Mouse (Mus musculus) lung, postnatal 0 days (tissue): ENCODE data around the gene Nfic. TPM values are rescaled to one million over a fixed set of nuclear protein-coding genes. Genes with fewer than 3 reads are reported as not detected.

ENCODE experiments used
- ATAC-seq: fragments of 200-750 bp; cut with Nextera tagmentation; 2 replicates; pipeline ENCODE4 v1.8.0; 2017; ENCODE audit warnings: moderate library complexity
- DNase-seq: peaks from one replicate; pipeline ENCODE4 v3.0.0-alpha.2; 2016; ENCODE audit warnings: low spot score
- H3K27ac ChIP-seq: fragments of 300-500 bp; sonication (generic); 2 replicates; pipeline ENCODE4 v1.5.1; 2014; ENCODE audit warnings: antibody characterized with exemption, mild to moderate bottlenecking, low read length, mixed read lengths
- H3K27me3 ChIP-seq: fragments of 300-500 bp; sonication (generic); replicated peaks from 2 replicates; pipeline ENCODE4 v1.6.1; 2014; ENCODE audit warnings: low read length, mixed read lengths; ENCODE audit not compliant: insufficient read depth
- H3K36me3 ChIP-seq: fragments of 300-500 bp; sonication (generic); 2 replicates; pipeline ENCODE4 v1.6.1; 2014; ENCODE audit warnings: low read length, mixed read lengths; ENCODE audit not compliant: insufficient read depth
- H3K4me1 ChIP-seq: fragments of 300-500 bp; sonication (generic); 2 replicates; pipeline ENCODE4 v1.6.1; 2014; ENCODE audit warnings: antibody characterized with exemption, low read depth, low read length, mixed read lengths; ENCODE audit not compliant: insufficient read depth
- H3K4me2 ChIP-seq: fragments of 300-500 bp; sonication (generic); replicated peaks from 2 replicates; pipeline ENCODE4 v1.6.1; 2014; ENCODE audit warnings: low read depth, mild to moderate bottlenecking, low read length, moderate library complexity, mixed read lengths
- H3K4me3 ChIP-seq: fragments of 300-500 bp; sonication (generic); 2 replicates; pipeline ENCODE4 v1.5.1; 2014; ENCODE audit warnings: low read depth, low read length
- H3K9ac ChIP-seq: fragments of 300-500 bp; sonication (generic); replicated peaks from 2 replicates; pipeline ENCODE4 v1.6.1; 2014; ENCODE audit warnings: low read depth, mild to moderate bottlenecking
- H3K9me3 ChIP-seq: fragments of 300-500 bp; sonication (generic); 2 replicates; pipeline ENCODE4 v1.6.1; 2016; ENCODE audit warnings: low read length, mixed read lengths
- CTCF ChIP-seq: IDR thresholded peaks from 2 replicates; pipeline ENCODE4 v1.5.1; 2016; ENCODE audit warnings: antibody characterized with exemption, mild to moderate bottlenecking
- EP300 ChIP-seq: IDR thresholded peaks from 2 replicates; pipeline ENCODE4 v1.6.1; 2016; ENCODE audit warnings: antibody characterized with exemption, mild to moderate bottlenecking, control low read depth
- WGBS: fragments of 180-500 bp; shearing (Covaris S2); extraction: QIAGEN DNeasy Blood & Tissue Kit; methylation state at CpG from one replicate; pipeline ENCODE4 v1.1.7; 2014; 5-methylcytosine and 5-hydroxymethylcytosine counted together
- polyA plus RNA-seq: library from polyadenylated mRNA; unstranded; fragments of >200 nt; fragmentation: Nextera tagmentation; extraction: Ambion mirVana; gene quantifications from 2 replicates; pipeline ENCODE4 v1.2.1, GENCODE M21; 2015

Nfic gene
- polyA plus RNA-seq, 1 experiment from 2014 or later: 73.6 TPM

- Histone ChIP-seq H3K27ac (no peak overlapping the region), H3K4me3 (peak overlapping the region; percentile 74), H3K4me1 (peaks cover 13% of the 10 kb centered on the region; the same call in 1 of the 2 replicates), H3K9me3 (no peaks in the 10 kb centered on the region), H3K9ac (peak overlapping the region; percentile 80), H3K4me2 (peak overlapping the region; percentile 86), H3K27me3 (no peaks in the 10 kb centered on the region), H3K36me3 (peaks cover 10% of the 10 kb centered on the region)
- TF ChIP-seq EP300: no peak
- TF ChIP-seq CTCF: no peak
- 61% methylated on average over 6 of the region's 6 CpGs for WGBS
- ATAC-seq: no peak
- no peak for DNase-seq
Measured at GRCm38 (mm10) chr10:81495151-81495550, 39.7 kb upstream of the Nfic start.

- WGBS: 84% methylated on average over 11 of the region's 11 CpGs
- TF ChIP-seq CTCF (no peak), EP300 (no peak)
Measured at GRCm38 (mm10) chr10:81494260-81495041, 39.0 kb upstream of the Nfic start.

GRCm38 (mm10) chr10:81493601-81494220 is 38.3 kb upstream of the Nfic start:
- Histone ChIP-seq H3K4me1 (peaks cover 13% of the 10 kb centered on the region; the same call in 1 of the 2 replicates), H3K4me2 (no peak overlapping the region), H3K9ac (no peak overlapping the region), H3K4me3 (no peak overlapping the region), H3K27ac (no peak overlapping the region), H3K36me3 (peaks cover 20% of the 10 kb centered on the region), H3K9me3 (no peaks in the 10 kb centered on the region), H3K27me3 (no peaks in the 10 kb centered on the region)
- TF ChIP-seq CTCF (peak; percentile 61), EP300 (no peak)
- no peak for DNase-seq
- no peak for ATAC-seq
- WGBS: 78% methylated on average over 8 of the region's 8 CpGs

More at GRCm38 (mm10) chr10:81494260-81495041, 39.0 kb upstream of the Nfic start:
- Histone ChIP-seq H3K9ac (peak overlapping the region; percentile 80; the same call in 1 of the 2 replicates), H3K4me1 (peaks cover 13% of the 10 kb centered on the region; the same call in 1 of the 2 replicates), H3K36me3 (peaks cover 17% of the 10 kb centered on the region), H3K27ac (no peak overlapping the region), H3K9me3 (no peaks in the 10 kb centered on the region), H3K4me3 (no peak overlapping the region; the same call in 1 of the 2 replicates), H3K4me2 (peak overlapping the region; percentile 86; the same call in 1 of the 2 replicates), H3K27me3 (no peaks in the 10 kb centered on the region)
- no peak for DNase-seq
- no peak for ATAC-seq

- no peak for ATAC-seq
- WGBS: 89% methylated on average over 11 of the region's 11 CpGs
- TF ChIP-seq CTCF (no peak), EP300 (no peak)
Measured at GRCm38 (mm10) chr10:81492606-81493240, 37.3 kb upstream of the Nfic start.

GRCm38 (mm10) chr10:81491018-81491417 is 35.6 kb upstream of the Nfic start:
- H3K9ac ChIP-seq: no peak overlapping the region
- H3K9me3 ChIP-seq: no peaks in the 10 kb centered on the region
- ATAC-seq (no peak), DNase-seq (no peak)
- no peak overlapping the region for H3K4me3 ChIP-seq
- H3K4me1 ChIP-seq: peaks cover 9% of the 10 kb centered on the region; the same call in 1 of the 2 replicates
- no peak overlapping the region for H3K4me2 ChIP-seq
- peaks cover 34% of the 10 kb centered on the region for H3K36me3 ChIP-seq
- H3K27ac ChIP-seq: no peak overlapping the region
- H3K27me3 ChIP-seq: no peaks in the 10 kb centered on the region
- TF ChIP-seq CTCF (no peak), EP300 (no peak)
- 89% methylated on average over 9 of the region's 9 CpGs for WGBS

More at GRCm38 (mm10) chr10:81492606-81493240, 37.3 kb upstream of the Nfic start:
- no peak overlapping the region for H3K27ac ChIP-seq
- DNase-seq: no peak
- H3K4me3 ChIP-seq: no peak overlapping the region
- H3K36me3 ChIP-seq: peaks cover 30% of the 10 kb centered on the region
- no peaks in the 10 kb centered on the region for H3K27me3 ChIP-seq
- no peaks in the 10 kb centered on the region for H3K9me3 ChIP-seq
- H3K4me2 ChIP-seq: no peak overlapping the region
- H3K4me1 ChIP-seq: peaks cover 13% of the 10 kb centered on the region; the same call in 1 of the 2 replicates
- H3K9ac ChIP-seq: no peak overlapping the region

GRCm38 (mm10) chr10:81489941-81490340 is 34.5 kb upstream of the Nfic start:
- WGBS: 79% methylated on average over 14 of the region's 14 CpGs
- peaks cover 34% of the 10 kb centered on the region for H3K36me3 ChIP-seq
- ATAC-seq (no peak), DNase-seq (no peak)
- no peak overlapping the region for H3K4me3 ChIP-seq
- H3K4me1 ChIP-seq: peaks cover 2% of the 10 kb centered on the region; the same call in 1 of the 2 replicates
- TF ChIP-seq EP300 (no peak), CTCF (no peak)
- H3K27ac ChIP-seq: no peak overlapping the region
- H3K27me3 ChIP-seq: no peaks in the 10 kb centered on the region
- no peak overlapping the region for H3K9ac ChIP-seq
- H3K9me3 ChIP-seq: no peaks in the 10 kb centered on the region
- no peak overlapping the region for H3K4me2 ChIP-seq
